Mouse (Mus musculus) erythroblast, embryonic 14.5 days (primary cell): ENCODE measurements around the gene Zbtb7b.

ENCODE experiments used
- GATA1 ChIP-seq: IDR thresholded peaks from 2 replicates; pipeline ENCODE4 v1.6.1; 2012; ENCODE audit warnings: low read length, inconsistent platforms, mixed read lengths
- TAL1 ChIP-seq: IDR thresholded peaks from 3 replicates; pipeline ENCODE4 v1.6.1; 2012; ENCODE audit warnings: low read length, inconsistent platforms, mixed read lengths

DNA sequence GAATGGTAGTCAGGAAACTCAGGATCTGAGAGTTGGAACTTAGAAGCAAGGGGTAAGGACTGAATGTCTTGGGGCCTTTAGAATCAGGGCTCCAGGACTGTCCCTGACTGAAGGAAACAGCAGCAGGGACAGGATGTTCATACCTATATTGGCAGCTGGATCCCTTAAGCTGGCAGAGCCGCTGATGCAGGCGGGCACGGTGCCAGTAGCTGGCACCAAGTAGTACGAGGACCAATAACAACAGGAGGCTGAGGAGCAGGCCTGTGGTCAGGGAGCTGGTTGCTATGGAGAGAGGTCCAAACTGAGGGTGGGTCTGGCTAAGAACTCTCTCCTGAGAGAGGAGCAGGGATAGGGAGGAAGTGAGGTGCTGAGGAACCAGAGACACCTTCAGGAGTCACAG lies 52.8 kb downstream of the Zbtb7b start:
- TF ChIP-seq GATA1 (no peak), TAL1 (no peak)
